Mouse (Mus musculus) lung, adult 2 months (tissue): ENCODE data around the gene Lipa. TPM values are rescaled to one million over a fixed set of nuclear protein-coding genes. Genes with fewer than 3 reads are reported as not detected.

ENCODE experiments used
- DNase-seq: peaks from one replicate; pipeline ENCODE4 v3.0.0; 2022
- H3K4me1 ChIP-seq: fragments of 200-500 bp; 2 replicates; pipeline ENCODE4 v1.6.1; 2011; ENCODE audit warnings: low read length; ENCODE audit not compliant: control insufficient read depth, insufficient read depth
- H3K4me3 ChIP-seq: fragments of 200-500 bp; replicated peaks from 2 replicates; pipeline ENCODE3; 2011; ENCODE audit warnings: low read depth, mild to moderate bottlenecking, control low read depth, low read length; ENCODE audit errors: extremely low read depth
- CTCF ChIP-seq: fragments of 200-500 bp; IDR thresholded peaks from 2 replicates; pipeline ENCODE4 v1.5.1; 2011; ENCODE audit warnings: mild to moderate bottlenecking, low read length, control low read depth; ENCODE audit not compliant: insufficient read depth
- POLR2A ChIP-seq: fragments of 200-500 bp; IDR thresholded peaks from 2 replicates; pipeline ENCODE4 v1.6.1; 2011; ENCODE audit warnings: low read depth, mild to moderate bottlenecking, control low read depth, low read length, borderline replicate concordance; ENCODE audit errors: extremely low read depth
- WGBS: fragments of 180-500 bp; shearing (Covaris S2); methylation state at CpG from one replicate; pipeline ENCODE4 v1.1.7; 2018; 5-methylcytosine and 5-hydroxymethylcytosine counted together
- polyA plus RNA-seq: library from polyadenylated mRNA; depleted of rRNA; stranded (reverse); fragments of >200 nt; gene quantifications from 2 replicates; pipeline ENCODE4 v1.2.3, GENCODE M21; 2012

Gene Lipa
- polyA plus RNA-seq, 1 experiment, result 47.2 TPM

- TF ChIP-seq CTCF (no peak), POLR2A (no peak)
- Histone ChIP-seq H3K4me3 (no peak overlapping the region), H3K4me1 (peaks cover 12% of the 10 kb centered on the region)
- WGBS, result 27% methylated on average over 3 of the region's 3 CpGs
- no peak for DNase-seq
Observed at GRCm38 (mm10) chr19:34553522-34553921, 26.2 kb upstream of the Lipa start.

- no peak for TF ChIP-seq CTCF
- TF ChIP-seq POLR2A, result peak; percentile 35; the same call in 1 of the 2 replicates
- DNase-seq, result no peak
- 12% methylated on average over 6 of the region's 6 CpGs for WGBS
- H3K4me3 ChIP-seq, result no peak overlapping the region
- peaks cover 12% of the 10 kb centered on the region for H3K4me1 ChIP-seq
Observed at GRCm38 (mm10) chr19:34553021-34553420, 25.7 kb upstream of the Lipa start.

GRCm38 (mm10) chr19:34551981-34552380 is 24.7 kb upstream of the Lipa start:
- Histone ChIP-seq H3K4me1 (peaks cover 12% of the 10 kb centered on the region), H3K4me3 (no peak overlapping the region)
- TF ChIP-seq CTCF (no peak), POLR2A (no peak)
- peak; percentile 39 for DNase-seq
- 27% methylated on average over 5 of the region's 5 CpGs for WGBS

- WGBS, result 1% methylated on average over 22 of the region's 22 CpGs
- Histone ChIP-seq H3K4me1 (peaks cover 12% of the 10 kb centered on the region), H3K4me3 (peak within 1 kb of the TSS; percentile 88)
- DNase-seq, result peak; percentile 57
- TF ChIP-seq POLR2A, result peak; percentile 48; the same call in 1 of the 2 replicates
- peak; percentile 68 for TF ChIP-seq CTCF
Observed at GRCm38 (mm10) chr19:34550534-34551223, 23.4 kb upstream of the Lipa start, which contains the start of gene Ifit2. Gene Ifit2 (plus strand): TSS chr19:34550694.

- no peak for DNase-seq
- peaks cover 12% of the 10 kb centered on the region for H3K4me1 ChIP-seq
- 26% methylated on average over 4 of the region's 4 CpGs for WGBS
- no peak overlapping the region for H3K4me3 ChIP-seq
- TF ChIP-seq CTCF (no peak), POLR2A (no peak)
Observed at GRCm38 (mm10) chr19:34550205-34550533, 22.9 kb upstream of the Lipa start.

GRCm38 (mm10) chr19:34547976-34548375 is 20.7 kb upstream of the Lipa start:
- Histone ChIP-seq H3K4me1 (peaks cover 6% of the 10 kb centered on the region), H3K4me3 (no peak overlapping the region)
- peak; percentile 92 for TF ChIP-seq CTCF
- TF ChIP-seq POLR2A, result no peak
- peak; percentile 82 for DNase-seq
- 27% methylated on average over 7 of the region's 7 CpGs for WGBS

- Histone ChIP-seq H3K4me3 (no peak overlapping the region), H3K4me1 (no peaks in the 10 kb centered on the region)
- DNase-seq, result no peak
- 88% methylated on average over 4 of the region's 4 CpGs for WGBS
- TF ChIP-seq CTCF, result no peak
- no peak for TF ChIP-seq POLR2A
Observed at GRCm38 (mm10) chr19:34546211-34546610, 18.9 kb upstream of the Lipa start.

- H3K4me1 ChIP-seq, result no peaks in the 10 kb centered on the region
- DNase-seq, result no peak
- WGBS, result 52% methylated on average over 1 of the region's 1 CpGs
- TF ChIP-seq POLR2A, result no peak
- no peak for TF ChIP-seq CTCF
- no peak overlapping the region for H3K4me3 ChIP-seq
Observed at GRCm38 (mm10) chr19:34539422-34539821, 12.1 kb upstream of the Lipa start.

GRCm38 (mm10) chr19:34532061-34532751 is 4.9 kb upstream of the Lipa start:
- TF ChIP-seq POLR2A, result no peak
- TF ChIP-seq CTCF, result no peak
- WGBS, result 96% methylated on average over 4 of the region's 4 CpGs
- no peak for DNase-seq
- Histone ChIP-seq H3K4me1 (no peaks in the 10 kb centered on the region), H3K4me3 (no peak overlapping the region)
